Mouse (Mus musculus) spleen, postnatal 36 days (tissue): ENCODE measurements around the gene Zfp949.

Experiments
- DNase-seq, 2 experiments: peaks; one replicate each; pipeline ENCODE4 v3.0.0; 2022; ENCODE audit warnings: low spot score in 2 of 2, mixed read lengths in 1 of 2

Zfp949 gene

GRCm38 (mm10) chr9:88547851-88548613 lies at the start of gene Zfp949:
Gene Zfp949, plus strand, starts transcription at chr9:88548020.
- peak; percentile 75 to 86 for DNase-seq

GRCm38 (mm10) chr9:88500112-88500511 lies 47.7 kb upstream of the Zfp949 start:
- no peak for DNase-seq

- DNase-seq, result no peak
Observed at GRCm38 (mm10) chr9:88501846-88502245, 46.0 kb upstream of the Zfp949 start.

- DNase-seq, result no peak
Observed at GRCm38 (mm10) chr9:88515546-88515945, 32.3 kb upstream of the Zfp949 start.

- no peak for DNase-seq
Observed at GRCm38 (mm10) chr9:88516361-88516995, 31.3 kb upstream of the Zfp949 start.

GRCm38 (mm10) chr9:88519390-88520121 lies 28.3 kb upstream of the Zfp949 start:
- no peak for DNase-seq

GRCm38 (mm10) chr9:88520122-88520848 lies 27.5 kb upstream of the Zfp949 start:
- DNase-seq, result peak in 1 of 2 experiments; percentile 6

- DNase-seq, result no peak
Observed at GRCm38 (mm10) chr9:88520849-88521483, 26.9 kb upstream of the Zfp949 start.

- no peak for DNase-seq
Observed at GRCm38 (mm10) chr9:88521961-88522568, 25.8 kb upstream of the Zfp949 start.

- DNase-seq, result peak; percentile 94 to 98
Observed at GRCm38 (mm10) chr9:88522569-88523334, 25.1 kb upstream of the Zfp949 start.

- no peak for DNase-seq
Observed at GRCm38 (mm10) chr9:88523335-88523668, 24.5 kb upstream of the Zfp949 start.

- no peak for DNase-seq
Observed at GRCm38 (mm10) chr9:88524367-88524766, 23.5 kb upstream of the Zfp949 start.

- DNase-seq, result no peak
Observed at GRCm38 (mm10) chr9:88524796-88525195, 23.0 kb upstream of the Zfp949 start.

GRCm38 (mm10) chr9:88525341-88525740 lies 22.5 kb upstream of the Zfp949 start:
- no peak for DNase-seq

- no peak for DNase-seq
Observed at GRCm38 (mm10) chr9:88527956-88528355, 19.9 kb upstream of the Zfp949 start.

- DNase-seq, result no peak
Observed at GRCm38 (mm10) chr9:88528736-88529135, 19.1 kb upstream of the Zfp949 start.

GRCm38 (mm10) chr9:88529571-88529970 lies 18.2 kb upstream of the Zfp949 start:
- no peak for DNase-seq

GRCm38 (mm10) chr9:88529979-88530580 lies 17.7 kb upstream of the Zfp949 start:
- no peak for DNase-seq

- DNase-seq, result no peak
Observed at GRCm38 (mm10) chr9:88534093-88534492, 13.7 kb upstream of the Zfp949 start.
